Mouse (Mus musculus) forebrain, embryonic 14.5 days (tissue): ENCODE measurements around the gene Cd248. TPM values are rescaled to one million over a fixed set of nuclear protein-coding genes. Genes with fewer than 3 reads are reported as not detected.

Source experiments
- ATAC-seq: fragments of 200-750 bp; cut with Nextera tagmentation; 2 replicates; pipeline ENCODE4 v1.8.0; 2017; ENCODE audit warnings: mild to moderate bottlenecking, moderate library complexity
- DNase-seq: peaks from one replicate; pipeline ENCODE4 v3.0.0-alpha.2; 2015; ENCODE audit warnings: low spot score
- H3K27ac ChIP-seq: fragments of 300-500 bp; sonication (generic); 2 replicates; pipeline ENCODE4 v1.5.1; 2014; ENCODE audit warnings: low read depth, mild to moderate bottlenecking, control low read depth, low read length, moderate library complexity
- H3K27me3 ChIP-seq: fragments of 300-500 bp; sonication (generic); replicated peaks from 2 replicates; pipeline ENCODE4 v1.6.1; 2014; ENCODE audit warnings: low read length, control low read depth, mixed read lengths; ENCODE audit not compliant: control insufficient read depth, insufficient read depth
- H3K36me3 ChIP-seq: fragments of 300-500 bp; sonication (generic); 2 replicates; pipeline ENCODE4 v1.6.1; 2014; ENCODE audit warnings: low read length, control low read depth; ENCODE audit not compliant: control insufficient read depth, insufficient read depth
- H3K4me1 ChIP-seq: fragments of 300-500 bp; sonication (generic); 2 replicates; pipeline ENCODE4 v1.6.1; 2014; ENCODE audit warnings: antibody characterized with exemption, low read length, control low read depth; ENCODE audit not compliant: control insufficient read depth, insufficient read depth
- H3K4me2 ChIP-seq: fragments of 300-500 bp; sonication (generic); 2 replicates; pipeline ENCODE4 v1.6.1; 2014; ENCODE audit warnings: mild to moderate bottlenecking, control low read depth, low read length
- H3K4me3 ChIP-seq: fragments of 300-500 bp; sonication (generic); 2 replicates; pipeline ENCODE4 v1.5.1; 2014; ENCODE audit warnings: low read depth, low read length, control low read depth
- H3K9ac ChIP-seq: fragments of 300-500 bp; sonication (generic); 2 replicates; pipeline ENCODE4 v1.6.1; 2014; ENCODE audit warnings: mild to moderate bottlenecking, low read length, control low read depth, moderate library complexity
- H3K9me3 ChIP-seq: fragments of 300-500 bp; sonication (generic); replicated peaks from 2 replicates; pipeline ENCODE4 v1.6.1; 2016; ENCODE audit warnings: low read length, control low read depth, mixed read lengths; ENCODE audit not compliant: control insufficient read depth
- WGBS: fragments of 180-500 bp; shearing (Covaris S2); extraction: QIAGEN DNeasy Blood & Tissue Kit; methylation state at CpG from one replicate; pipeline ENCODE4 v1.1.7; 2014; 5-methylcytosine and 5-hydroxymethylcytosine counted together
- polyA plus RNA-seq: library from polyadenylated mRNA; unstranded; fragments of >200 nt; fragmentation: Nextera tagmentation; extraction: Ambion mirVana; gene quantifications from 2 replicates; pipeline ENCODE4 v1.2.1, GENCODE M21; 2014

Cd248 gene
- polyA plus RNA-seq, result 12.5 and 16.2 TPM in 2 replicates

DNA sequence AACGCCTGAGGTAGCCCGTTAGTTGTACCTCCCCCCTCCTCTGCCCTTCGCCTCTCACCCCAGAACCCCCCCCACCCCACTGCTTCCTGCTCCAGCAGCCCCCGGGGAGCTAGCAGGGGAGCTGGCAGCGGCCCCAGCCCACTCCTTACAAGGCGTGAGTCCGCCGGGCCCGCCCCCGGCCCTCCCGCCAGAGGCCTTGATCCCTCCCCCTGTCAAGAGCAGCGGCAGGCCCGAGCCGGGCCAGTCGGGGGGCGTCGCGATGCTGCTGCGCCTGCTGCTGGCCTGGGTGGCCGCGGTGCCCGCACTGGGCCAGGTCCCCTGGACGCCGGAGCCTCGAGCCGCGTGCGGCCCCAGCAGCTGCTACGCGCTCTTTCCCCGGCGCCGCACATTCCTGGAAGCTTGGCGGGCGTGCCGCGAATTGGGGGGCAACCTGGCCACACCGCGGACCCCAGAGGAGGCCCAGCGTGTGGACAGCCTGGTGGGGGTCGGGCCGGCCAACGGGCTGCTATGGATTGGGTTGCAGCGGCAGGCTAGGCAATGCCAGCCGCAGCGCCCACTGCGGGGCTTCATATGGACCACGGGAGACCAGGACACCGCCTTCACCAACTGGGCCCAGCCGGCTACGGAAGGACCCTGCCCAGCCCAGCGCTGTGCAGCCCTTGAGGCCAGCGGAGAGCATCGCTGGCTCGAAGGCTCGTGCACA lies at the start of gene Cd248:
TSS of gene Cd248 (plus strand) at position 212 of the 703 bp plus-strand sequence.
- Histone ChIP-seq H3K27me3 (peaks cover 15% of the 10 kb centered on the region), H3K9ac (peak within 1 kb of the TSS; percentile 68), H3K9me3 (no peaks in the 10 kb centered on the region), H3K36me3 (no peaks in the 10 kb centered on the region), H3K4me2 (peak within 1 kb of the TSS; percentile 86), H3K27ac (no peak within 1 kb of the TSS), H3K4me3 (peak within 1 kb of the TSS; percentile 36), H3K4me1 (peaks cover 24% of the 10 kb centered on the region)
- WGBS, result under 1% methylated on average over 55 of the region's 56 CpGs
- DNase-seq (peak; percentile 72), ATAC-seq (peak; percentile 22)

DNA sequence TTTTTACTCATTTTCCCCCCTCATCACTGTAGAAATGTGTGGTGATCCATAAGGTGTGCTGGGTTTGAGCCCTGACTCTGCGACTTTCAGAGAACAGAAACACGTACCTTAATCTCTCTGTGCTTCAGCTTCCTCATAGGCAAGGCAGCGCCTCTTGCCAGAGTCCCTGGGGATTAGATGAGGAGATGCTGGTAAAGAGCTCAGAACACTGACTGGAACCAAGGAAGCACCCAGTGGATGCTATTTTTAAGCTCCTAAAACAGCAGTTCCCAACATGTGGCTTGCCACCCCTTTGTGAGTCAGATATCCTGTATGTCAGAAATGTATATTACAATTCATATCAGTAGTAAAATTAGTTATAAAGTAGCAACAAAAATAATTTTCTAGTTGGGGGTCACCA lies 49.7 kb upstream of the Cd248 start:
- Histone ChIP-seq H3K27me3 (no peaks in the 10 kb centered on the region; the same call in 1 of the 2 replicates), H3K4me1 (no peaks in the 10 kb centered on the region), H3K4me2 (no peak overlapping the region), H3K9me3 (no peaks in the 10 kb centered on the region), H3K4me3 (no peak overlapping the region), H3K36me3 (no peaks in the 10 kb centered on the region), H3K9ac (no peak overlapping the region), H3K27ac (no peak overlapping the region)
- WGBS, result 83% methylated on average over 3 of the region's 3 CpGs
- DNase-seq (no peak), ATAC-seq (no peak)

DNA sequence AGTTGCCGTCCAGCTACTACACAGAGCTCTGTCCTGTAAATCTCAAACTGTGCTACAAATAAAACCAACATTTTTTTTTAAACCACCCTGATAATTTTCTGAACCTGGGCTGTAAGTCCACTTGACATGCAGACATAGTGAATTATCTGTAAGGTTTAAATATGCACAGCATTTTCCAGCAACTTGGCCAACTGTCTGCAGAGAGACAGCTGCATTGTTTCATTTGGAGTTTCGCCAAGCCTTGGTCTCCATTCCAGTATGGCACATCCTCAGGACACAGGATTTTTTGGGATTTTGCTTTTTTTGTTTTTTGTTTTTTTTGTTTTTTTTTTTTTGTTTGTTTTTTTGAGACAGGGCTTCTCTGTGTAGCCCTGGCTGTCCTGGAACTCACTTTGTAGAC lies 46.5 kb upstream of the Cd248 start:
- Histone ChIP-seq H3K27ac (no peak overlapping the region), H3K9ac (no peak overlapping the region), H3K4me3 (no peak overlapping the region), H3K9me3 (no peaks in the 10 kb centered on the region), H3K36me3 (no peaks in the 10 kb centered on the region), H3K4me2 (no peak overlapping the region), H3K27me3 (no peaks in the 10 kb centered on the region; the same call in 1 of the 2 replicates), H3K4me1 (no peaks in the 10 kb centered on the region)
- peak; percentile 33 for DNase-seq
- ATAC-seq, result no peak
- 75% methylated on average over 2 of the region's 2 CpGs for WGBS

DNA sequence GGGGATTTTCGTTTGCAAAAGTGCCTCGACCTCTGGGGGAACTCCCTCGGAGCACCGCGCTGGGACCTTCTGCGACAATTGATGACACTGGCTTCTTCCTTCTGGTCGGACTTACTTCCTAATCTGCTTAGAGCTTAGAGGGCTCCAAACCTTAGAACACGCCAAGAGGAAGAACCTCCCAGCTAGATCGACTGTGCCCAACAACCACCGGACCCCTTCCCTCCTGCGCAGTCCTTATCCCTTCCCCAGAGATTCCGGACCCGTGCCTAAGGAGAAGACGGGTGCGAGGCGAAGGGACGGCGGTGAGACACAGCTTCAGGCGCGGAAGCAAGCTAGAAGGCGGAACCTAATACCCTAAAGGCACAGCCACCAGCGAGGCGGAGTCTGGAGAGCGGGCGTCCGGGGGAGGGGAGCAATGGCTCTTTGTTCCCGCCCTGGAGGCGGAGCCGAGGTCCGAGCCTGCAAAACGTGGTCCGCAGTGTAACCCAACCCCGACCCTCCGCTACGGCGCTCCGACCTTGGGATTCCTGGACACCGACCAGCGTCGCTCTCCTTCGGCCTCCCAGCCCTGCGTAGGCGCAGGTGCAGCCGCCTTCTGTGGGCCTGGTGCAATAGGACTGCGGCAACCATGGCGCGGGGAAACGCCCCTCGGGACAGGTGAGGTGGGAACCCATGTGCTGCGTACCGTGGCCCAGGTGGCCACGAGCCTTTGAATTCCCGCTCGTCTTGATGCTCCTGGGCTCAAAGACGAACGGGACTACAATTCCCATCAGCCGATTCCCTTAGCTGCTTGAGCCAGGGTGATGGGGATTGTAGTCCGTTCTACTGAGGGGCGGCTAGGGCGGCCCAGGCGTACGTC lies 44.0 kb upstream of the Cd248 start, which contains the start of gene Slc29a2:
TSS of gene Slc29a2 (plus strand) at position 240 of the 859 bp plus-strand sequence.
- no peaks in the 10 kb centered on the region for H3K4me1 ChIP-seq
- peak within 1 kb of the TSS; percentile 72 for H3K4me3 ChIP-seq
- H3K9me3 ChIP-seq, result no peaks in the 10 kb centered on the region
- H3K27ac ChIP-seq, result peak within 1 kb of the TSS; percentile 89
- peaks cover 15% of the 10 kb centered on the region for H3K36me3 ChIP-seq
- WGBS, result under 1% methylated on average over 62 of the region's 62 CpGs
- DNase-seq (peak; percentile 95), ATAC-seq (peak; percentile 94)
- peak within 1 kb of the TSS; percentile 78 for H3K4me2 ChIP-seq
- no peaks in the 10 kb centered on the region for H3K27me3 ChIP-seq
- peak within 1 kb of the TSS; percentile 84 for H3K9ac ChIP-seq

DNA sequence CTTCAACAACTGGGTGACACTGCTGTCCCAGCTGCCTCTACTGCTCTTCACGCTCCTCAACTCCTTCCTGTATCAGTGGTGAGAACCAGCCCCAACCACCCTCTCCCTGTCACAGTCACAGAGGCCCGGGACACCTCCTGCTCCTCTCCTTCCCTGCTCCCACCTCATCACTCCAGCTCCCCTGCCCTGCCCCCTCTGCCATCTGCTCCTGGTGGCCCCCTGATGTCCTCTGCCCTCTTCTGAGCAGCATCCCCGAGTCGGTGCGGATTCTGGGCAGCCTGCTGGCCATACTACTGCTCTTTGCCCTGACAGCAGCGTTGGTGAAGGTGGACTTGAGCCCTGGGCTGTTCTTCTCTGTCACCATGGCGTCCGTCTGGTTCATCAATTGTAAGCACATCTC lies 41.8 kb upstream of the Cd248 start:
- ATAC-seq, result no peak
- Histone ChIP-seq H3K4me2 (no peak overlapping the region), H3K27ac (no peak overlapping the region), H3K27me3 (no peaks in the 10 kb centered on the region), H3K4me3 (no peak overlapping the region), H3K9ac (no peak overlapping the region), H3K36me3 (peaks cover 37% of the 10 kb centered on the region), H3K9me3 (no peaks in the 10 kb centered on the region), H3K4me1 (no peaks in the 10 kb centered on the region)
- 90% methylated on average over 8 of the region's 8 CpGs for WGBS
- no peak for DNase-seq

DNA sequence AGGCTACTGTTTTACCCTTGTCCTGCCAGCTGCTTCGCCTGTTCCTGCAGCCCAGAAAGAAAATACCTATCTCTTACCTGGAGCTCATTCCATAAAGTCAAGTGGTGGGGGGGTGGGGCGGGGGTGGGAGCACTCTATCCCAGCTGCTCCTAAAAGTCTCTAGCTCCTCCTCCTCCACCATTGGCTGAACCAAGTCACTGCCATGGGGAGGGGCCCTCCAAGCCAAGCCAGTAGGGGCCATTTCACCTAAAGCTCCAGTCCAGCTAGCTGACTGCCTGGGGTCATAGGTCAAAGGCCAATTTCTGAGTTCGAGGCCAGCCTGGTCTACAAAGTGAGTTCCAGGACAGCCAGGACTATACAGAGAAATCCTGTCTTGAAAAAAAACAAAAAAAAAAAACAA lies 35.2 kb upstream of the Cd248 start:
- Histone ChIP-seq H3K9me3 (no peaks in the 10 kb centered on the region), H3K27ac (no peak overlapping the region), H3K4me1 (peaks cover 2% of the 10 kb centered on the region; the same call in 1 of the 2 replicates), H3K4me3 (no peak overlapping the region), H3K36me3 (peaks cover 40% of the 10 kb centered on the region), H3K27me3 (no peaks in the 10 kb centered on the region), H3K9ac (no peak overlapping the region), H3K4me2 (no peak overlapping the region)
- ATAC-seq (no peak), DNase-seq (no peak)
- 85% methylated on average over 3 of the region's 3 CpGs for WGBS

DNA sequence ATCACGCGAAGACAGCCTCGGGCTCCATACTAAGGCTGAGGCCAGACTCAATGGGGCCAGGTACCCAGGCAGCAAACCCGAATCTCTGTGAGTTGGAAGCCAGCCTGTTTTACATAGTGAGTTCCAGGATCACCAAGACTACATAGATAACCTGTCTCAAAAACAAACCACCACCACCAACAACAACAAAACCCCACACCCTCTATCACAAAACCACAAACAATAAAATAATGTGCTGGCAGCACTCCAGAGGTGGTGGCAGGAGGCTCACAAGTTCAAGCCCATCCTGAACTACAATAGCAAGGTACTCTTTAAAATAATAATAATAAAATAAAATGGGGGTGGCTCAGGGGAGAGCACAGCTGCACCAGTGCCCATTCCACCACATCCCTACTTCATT lies 31.3 kb upstream of the Cd248 start:
- peaks cover 18% of the 10 kb centered on the region for H3K4me1 ChIP-seq
- H3K9ac ChIP-seq, result no peak overlapping the region
- no peak overlapping the region for H3K4me3 ChIP-seq
- H3K27me3 ChIP-seq, result no peaks in the 10 kb centered on the region
- WGBS, result 77% methylated on average over 4 of the region's 4 CpGs
- no peak overlapping the region for H3K27ac ChIP-seq
- DNase-seq (no peak), ATAC-seq (no peak)
- H3K36me3 ChIP-seq, result peaks cover 6% of the 10 kb centered on the region
- no peak overlapping the region for H3K4me2 ChIP-seq
- no peaks in the 10 kb centered on the region for H3K9me3 ChIP-seq

DNA sequence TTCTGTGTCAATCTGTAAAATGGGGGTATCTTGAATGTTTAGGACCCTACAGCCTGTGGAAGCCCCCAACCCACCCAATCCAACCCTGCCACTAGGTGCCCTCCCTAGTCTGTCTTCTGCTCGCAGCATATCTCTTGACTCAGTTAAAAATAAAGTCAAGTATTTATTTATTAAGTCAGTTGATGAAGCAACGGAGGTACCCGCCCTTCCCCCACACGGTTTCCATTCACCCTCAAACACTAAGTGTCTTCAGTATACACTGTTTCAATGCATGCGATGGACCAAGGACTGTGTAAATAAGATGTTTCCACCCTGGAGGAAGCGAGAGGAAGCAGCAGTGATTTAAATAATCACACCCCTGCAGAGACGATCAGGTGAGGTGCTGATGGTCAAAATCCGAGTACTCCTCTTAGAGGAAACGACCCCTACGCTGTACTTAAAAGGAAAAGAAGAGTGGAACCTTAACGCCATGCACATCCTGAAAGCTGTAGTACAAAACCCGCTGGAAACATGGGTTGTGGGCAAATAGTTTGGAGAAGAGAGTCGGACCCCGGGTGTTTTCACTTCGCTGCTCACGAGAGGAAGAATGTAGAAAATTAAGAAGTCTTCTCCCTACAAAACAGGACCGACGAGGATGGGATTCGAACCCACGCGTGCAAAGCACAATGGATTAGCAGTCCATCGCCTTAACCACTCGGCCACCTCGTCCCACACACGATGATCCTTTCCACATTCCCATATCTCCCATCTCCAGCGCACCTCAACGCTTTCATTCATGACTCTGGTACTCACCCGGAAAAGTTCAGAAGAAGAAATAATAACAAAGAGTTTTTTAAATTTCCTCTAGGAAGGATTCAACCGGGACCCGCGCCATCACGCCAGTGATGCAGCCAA lies 30.0 kb upstream of the Cd248 start:
- H3K4me1 ChIP-seq, result peaks cover 22% of the 10 kb centered on the region
- peak overlapping the region; percentile 98 for H3K4me2 ChIP-seq
- H3K27me3 ChIP-seq, result no peaks in the 10 kb centered on the region
- 4% methylated on average over 32 of the region's 32 CpGs for WGBS
- H3K27ac ChIP-seq, result peak overlapping the region; percentile 86
- H3K9ac ChIP-seq, result peak overlapping the region; percentile 92
- H3K36me3 ChIP-seq, result peaks cover 4% of the 10 kb centered on the region; the same call in 1 of the 2 replicates
- peak overlapping the region; percentile 79 for H3K4me3 ChIP-seq
- DNase-seq (peak; percentile 92), ATAC-seq (peak; percentile 57)
- H3K9me3 ChIP-seq, result no peaks in the 10 kb centered on the region
